Mouse (Mus musculus) spleen, adult 2 months (tissue): ENCODE data around the gene Apba2. TPM values are rescaled to one million over a fixed set of nuclear protein-coding genes. Genes with fewer than 3 reads are reported as not detected.

Experiments
- DNase-seq, 2 experiments: peaks; one replicate each; pipeline versions ENCODE4 v3.0.0 to v3.0.0-alpha.2; 2012 to 2021; ENCODE audit warnings: low spot score in 2 of 2, low read depth in 1 of 2
- H3K27ac ChIP-seq: fragments of 200-500 bp; 2 replicates; pipeline ENCODE4 v1.5.1; 2012; ENCODE audit warnings: low read length, inconsistent platforms; ENCODE audit not compliant: insufficient read depth
- H3K27me3 ChIP-seq: fragments of 200-500 bp; 2 replicates; pipeline ENCODE4 v1.6.1; 2012; ENCODE audit warnings: mild to moderate bottlenecking, moderate library complexity, low read length, inconsistent platforms; ENCODE audit not compliant: control insufficient read depth, insufficient read depth
- H3K36me3 ChIP-seq: fragments of 200-500 bp; 2 replicates; pipeline ENCODE4 v1.6.1; 2012; ENCODE audit warnings: mild to moderate bottlenecking, low read length, inconsistent platforms; ENCODE audit not compliant: control insufficient read depth, insufficient read depth
- H3K4me1 ChIP-seq: fragments of 200-500 bp; 2 replicates; pipeline ENCODE4 v1.6.1; 2011; ENCODE audit warnings: inconsistent platforms; ENCODE audit not compliant: control insufficient read depth, insufficient read depth, insufficient read length
- H3K4me3 ChIP-seq: fragments of 200-500 bp; 2 replicates; pipeline ENCODE4 v1.5.1; 2011; ENCODE audit warnings: mild to moderate bottlenecking, inconsistent platforms; ENCODE audit not compliant: insufficient read depth, insufficient read length; ENCODE audit errors: extremely low read depth
- CTCF ChIP-seq: fragments of 200-500 bp; IDR thresholded peaks from 2 replicates; pipeline ENCODE4 v1.5.1; 2011; ENCODE audit warnings: mild to moderate bottlenecking, inconsistent platforms; ENCODE audit not compliant: insufficient read depth, insufficient read length, insufficient replicate concordance; ENCODE audit errors: extremely low read depth
- POLR2A ChIP-seq: fragments of 200-500 bp; IDR thresholded peaks from 2 replicates; pipeline ENCODE4 v1.6.1; 2011; ENCODE audit warnings: low read depth, low read length, inconsistent platforms
- WGBS: fragments of 180-500 bp; shearing (Covaris S2); methylation state at CpG from one replicate; pipeline ENCODE4 v1.1.7; 2018; 5-methylcytosine and 5-hydroxymethylcytosine counted together
- polyA plus RNA-seq: library from polyadenylated mRNA; depleted of rRNA; stranded (reverse); fragments of >200 nt; gene quantifications from 2 replicates; pipeline ENCODE4 v1.2.3, GENCODE M21; 2012

Apba2 gene
- polyA plus RNA-seq, 1 experiment, result 0.18 TPM

- Histone ChIP-seq H3K27me3 (peaks cover 2% of the 10 kb centered on the region; the same call in 1 of the 2 replicates), H3K4me3 (no peak overlapping the region), H3K36me3 (no peaks in the 10 kb centered on the region), H3K27ac (no peak overlapping the region), H3K4me1 (no peaks in the 10 kb centered on the region)
- no peak for TF ChIP-seq CTCF
- WGBS, result 43% methylated on average over 10 of the region's 10 CpGs
- DNase-seq, result no peak
These were observed 4.1 kb upstream of the Apba2 start for GRCm38 (mm10) chr7:64497438-64497837.

DNA sequence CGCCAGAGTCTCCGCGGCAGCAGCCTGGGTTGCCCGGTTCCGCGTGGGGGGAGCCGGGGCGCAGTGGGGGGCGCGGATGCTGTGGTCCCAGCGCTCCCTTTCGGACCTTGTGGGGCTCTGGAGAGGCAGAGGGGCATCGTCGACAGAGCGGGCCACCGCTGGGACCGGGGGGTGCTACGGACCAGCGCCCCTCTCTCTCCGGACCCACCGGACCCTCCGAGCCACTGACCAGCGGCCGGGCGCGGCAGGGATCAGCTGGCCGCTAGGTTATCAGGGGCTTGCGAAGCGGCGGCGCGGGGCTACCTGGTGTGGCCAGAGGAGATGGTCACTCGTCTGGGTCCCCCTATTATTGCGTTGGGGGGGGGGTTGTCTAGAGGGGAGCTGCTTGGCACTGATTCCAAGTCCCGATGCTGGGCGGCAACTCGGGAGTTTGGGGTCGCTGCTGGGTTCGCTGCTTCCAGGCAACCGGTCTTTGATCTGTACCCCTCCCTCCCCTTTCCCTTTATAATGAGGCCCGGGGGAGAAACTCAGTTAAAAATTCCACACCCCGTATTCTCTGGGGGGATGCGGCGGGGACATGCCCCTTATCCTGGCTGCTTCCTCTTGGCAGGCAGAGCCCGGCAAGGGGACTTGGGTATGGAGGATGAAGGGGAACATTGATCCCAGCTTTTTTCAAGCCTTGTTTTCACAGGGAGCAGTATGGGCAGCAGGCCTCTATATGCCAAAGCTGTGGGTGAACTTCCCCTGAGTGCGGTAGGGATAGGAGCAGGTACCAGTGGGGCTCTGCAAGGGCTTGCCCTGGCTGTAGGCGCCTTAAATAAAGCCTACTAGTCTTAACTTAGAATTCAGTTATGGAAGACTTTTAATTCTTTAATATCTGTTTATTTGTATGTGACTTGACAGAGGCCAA lies 1.0 kb downstream of the Apba2 start:
- H3K27ac ChIP-seq, result no peak overlapping the region
- H3K4me1 ChIP-seq, result no peaks in the 10 kb centered on the region
- peaks cover 3% of the 10 kb centered on the region; the same call in 1 of the 2 replicates for H3K27me3 ChIP-seq
- 7% methylated on average over 44 of the region's 47 CpGs for WGBS
- no peak overlapping the region for H3K4me3 ChIP-seq
- no peaks in the 10 kb centered on the region for H3K36me3 ChIP-seq
- TF ChIP-seq POLR2A (no peak), CTCF (no peak)
- no peak for DNase-seq

- 72% methylated on average over 6 of the region's 6 CpGs for WGBS
- no peaks in the 10 kb centered on the region for H3K36me3 ChIP-seq
- TF ChIP-seq POLR2A (no peak), CTCF (no peak)
- DNase-seq, result no peak
- no peak overlapping the region for H3K4me3 ChIP-seq
- H3K27me3 ChIP-seq, result peaks cover 3% of the 10 kb centered on the region; the same call in 1 of the 2 replicates
- H3K27ac ChIP-seq, result no peak overlapping the region
- no peaks in the 10 kb centered on the region for H3K4me1 ChIP-seq
These were observed 2.1 kb downstream of the Apba2 start for GRCm38 (mm10) chr7:64503641-64504040.

- TF ChIP-seq CTCF (no peak), POLR2A (no peak)
- Histone ChIP-seq H3K27me3 (peaks cover 3% of the 10 kb centered on the region; the same call in 1 of the 2 replicates), H3K4me3 (no peak overlapping the region), H3K4me1 (no peaks in the 10 kb centered on the region), H3K36me3 (no peaks in the 10 kb centered on the region), H3K27ac (no peak overlapping the region)
- WGBS, result 47% methylated on average over 8 of the region's 8 CpGs
- DNase-seq, result no peak
These were observed 3.3 kb downstream of the Apba2 start for GRCm38 (mm10) chr7:64504691-64505231.

- no peaks in the 10 kb centered on the region for H3K4me1 ChIP-seq
- H3K4me3 ChIP-seq, result no peak overlapping the region
- peaks cover 3% of the 10 kb centered on the region; the same call in 1 of the 2 replicates for H3K27me3 ChIP-seq
- no peaks in the 10 kb centered on the region for H3K36me3 ChIP-seq
- TF ChIP-seq CTCF (no peak), POLR2A (no peak)
- no peak for DNase-seq
- H3K27ac ChIP-seq, result no peak overlapping the region
- 90% methylated on average over 3 of the region's 3 CpGs for WGBS
These were observed 4.1 kb downstream of the Apba2 start for GRCm38 (mm10) chr7:64505571-64505970.

- 93% methylated on average over 7 of the region's 7 CpGs for WGBS
- H3K27ac ChIP-seq, result no peak overlapping the region
- TF ChIP-seq CTCF, result no peak
- no peak for TF ChIP-seq POLR2A
- DNase-seq, result no peak
- H3K4me3 ChIP-seq, result no peak overlapping the region
- H3K4me1 ChIP-seq, result no peaks in the 10 kb centered on the region
- H3K36me3 ChIP-seq, result no peaks in the 10 kb centered on the region
- H3K27me3 ChIP-seq, result no peaks in the 10 kb centered on the region
These were observed 7.3 kb downstream of the Apba2 start for GRCm38 (mm10) chr7:64508826-64509225.

GRCm38 (mm10) chr7:64509911-64510310 lies 8.4 kb downstream of the Apba2 start:
- no peaks in the 10 kb centered on the region for H3K36me3 ChIP-seq
- WGBS, result 92% methylated on average over 2 of the region's 2 CpGs
- no peak overlapping the region for H3K4me3 ChIP-seq
- H3K27ac ChIP-seq, result no peak overlapping the region
- TF ChIP-seq CTCF (no peak), POLR2A (no peak)
- no peaks in the 10 kb centered on the region for H3K27me3 ChIP-seq
- H3K4me1 ChIP-seq, result no peaks in the 10 kb centered on the region
- no peak for DNase-seq
